Mouse (Mus musculus) kidney, adult 18-20 months (tissue): ENCODE measurements around the gene Cmah.

Experiments
- DNase-seq: peaks from one replicate; pipeline ENCODE4 v3.0.0; 2021

Cmah gene

DNA sequence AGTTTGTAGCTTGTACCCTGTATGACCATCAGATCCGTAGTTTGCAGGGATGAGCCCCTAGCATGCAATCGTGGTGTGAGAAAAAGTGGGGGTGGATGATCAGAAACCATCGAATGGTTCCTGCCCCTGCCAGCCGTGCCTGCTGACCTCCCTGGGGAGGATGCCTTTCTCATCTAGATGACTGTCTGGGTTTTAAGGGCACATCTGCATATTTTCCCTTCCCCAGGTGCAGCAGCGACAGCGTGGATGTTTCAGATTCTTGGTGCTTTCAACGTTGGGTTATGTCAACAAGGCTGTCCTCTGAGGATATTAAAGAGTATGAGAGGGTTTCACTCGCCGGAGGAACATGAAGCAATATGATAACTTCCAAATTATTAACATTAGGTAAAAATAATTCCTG lies 158.8 kb downstream of the Cmah start:
- DNase-seq: no peak

- DNase-seq: no peak
These were observed 159.2 kb downstream of the Cmah start for GRCm38 (mm10) chr13:24486403-24486802.

DNA sequence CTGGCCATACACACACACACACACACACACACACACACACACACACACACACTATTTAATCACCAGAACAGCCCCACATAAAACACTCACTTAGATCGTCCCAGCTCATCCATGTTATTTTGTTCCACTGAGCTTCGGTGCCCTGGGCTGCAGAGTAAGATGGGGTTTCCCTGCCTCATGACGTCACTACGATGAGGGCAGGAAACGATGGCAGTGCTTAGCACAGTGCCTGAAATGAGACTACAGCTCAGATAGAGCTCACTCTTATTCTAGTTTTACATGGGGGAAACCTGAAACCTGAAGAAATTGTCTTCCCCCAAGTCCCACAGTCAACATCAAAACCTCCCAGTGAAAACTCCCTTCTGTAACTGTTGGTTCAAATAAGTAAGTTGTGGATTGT lies 159.9 kb downstream of the Cmah start:
- no peak for DNase-seq

- no peak for DNase-seq
These were observed 160.3 kb downstream of the Cmah start for GRCm38 (mm10) chr13:24487546-24487945.

DNA sequence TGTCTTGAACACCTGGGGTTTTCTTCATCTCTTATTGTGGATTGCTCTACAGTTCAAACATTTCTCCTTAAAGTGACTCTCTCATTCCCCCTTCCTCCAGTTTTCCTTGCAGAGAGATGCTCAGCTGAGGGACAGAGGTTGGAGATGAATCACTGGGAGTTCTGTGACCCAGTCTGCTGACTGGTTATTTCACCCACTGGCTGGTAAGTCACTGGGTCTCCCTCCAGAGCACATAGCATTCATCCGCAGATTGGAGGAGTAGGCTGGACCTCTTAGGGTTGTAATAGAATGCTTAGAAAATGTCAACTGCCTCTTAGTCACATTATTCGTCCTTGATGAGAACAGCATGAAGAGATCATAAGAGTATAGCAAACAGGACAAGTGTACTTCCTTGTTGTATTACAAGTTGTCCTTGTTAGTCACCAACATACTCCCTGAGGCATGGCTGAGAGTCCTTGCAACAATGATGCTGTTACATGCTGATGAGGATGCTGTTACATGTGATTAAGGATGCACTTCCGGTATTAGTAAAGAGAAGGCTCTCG lies 161.4 kb downstream of the Cmah start:
- no peak for DNase-seq

DNA sequence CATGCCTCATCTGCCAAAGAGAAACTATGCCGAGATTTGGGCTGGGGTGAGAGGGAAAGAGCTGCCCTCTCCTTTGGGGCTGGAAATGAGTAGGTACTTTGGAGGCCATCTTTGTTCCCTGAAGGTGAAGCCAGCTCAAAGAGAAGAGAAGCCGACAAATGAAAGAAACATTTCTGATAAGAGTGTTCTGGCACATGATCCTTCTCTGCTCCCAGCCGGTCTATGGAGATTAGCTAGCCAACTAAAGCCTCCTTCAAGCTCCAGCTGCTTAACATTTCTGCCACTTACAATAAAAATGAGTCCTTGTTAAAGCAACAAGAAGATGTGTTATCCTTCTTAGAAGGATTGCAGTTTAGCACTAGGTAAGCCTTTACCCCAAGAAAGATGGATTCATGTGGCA lies 162.3 kb downstream of the Cmah start:
- DNase-seq: no peak

DNA sequence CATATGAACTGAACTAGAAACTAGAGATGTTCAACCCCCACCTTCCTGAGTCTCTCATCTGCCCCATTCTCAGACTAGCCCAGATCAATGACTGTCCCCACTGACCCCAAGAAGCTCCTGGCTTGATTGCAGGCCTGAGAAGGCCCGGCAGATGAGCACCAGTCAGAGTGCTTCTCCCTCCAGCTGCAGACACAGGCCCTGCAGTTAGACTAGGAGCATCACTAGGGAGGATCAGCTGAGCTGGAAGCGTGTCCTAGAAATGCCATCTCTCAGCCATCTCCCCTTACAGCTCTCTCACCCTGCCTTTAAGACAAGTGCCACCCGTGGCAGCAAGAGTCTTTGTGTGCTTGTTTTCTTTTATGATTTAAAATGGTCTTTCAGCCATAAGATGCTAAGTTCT lies 162.8 kb downstream of the Cmah start:
- DNase-seq: no peak

GRCm38 (mm10) chr13:24491101-24491500 lies 163.9 kb downstream of the Cmah start:
- DNase-seq: no peak

GRCm38 (mm10) chr13:24493784-24494183 lies 166.6 kb downstream of the Cmah start:
- no peak for DNase-seq

DNA sequence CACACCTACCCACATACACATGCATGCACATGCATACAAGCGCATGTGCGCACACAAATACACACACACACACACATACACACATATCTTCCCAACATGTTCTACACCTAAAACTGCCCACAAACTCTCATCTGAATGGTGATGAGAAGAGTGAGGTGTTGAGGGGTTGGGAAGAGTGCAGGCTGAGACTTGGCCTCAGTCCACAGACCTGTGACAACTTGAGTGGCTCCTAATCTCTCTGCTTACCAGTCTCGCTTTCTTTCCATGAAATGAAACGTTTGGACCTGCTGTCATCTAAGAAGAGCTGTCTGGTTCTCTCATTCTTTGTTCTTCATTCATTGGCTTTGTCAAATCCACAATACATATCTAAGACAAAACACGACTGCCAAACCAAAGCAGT lies 169.1 kb downstream of the Cmah start:
- DNase-seq: no peak

- no peak for DNase-seq
These were observed 169.8 kb downstream of the Cmah start for GRCm38 (mm10) chr13:24497001-24497400.

DNA sequence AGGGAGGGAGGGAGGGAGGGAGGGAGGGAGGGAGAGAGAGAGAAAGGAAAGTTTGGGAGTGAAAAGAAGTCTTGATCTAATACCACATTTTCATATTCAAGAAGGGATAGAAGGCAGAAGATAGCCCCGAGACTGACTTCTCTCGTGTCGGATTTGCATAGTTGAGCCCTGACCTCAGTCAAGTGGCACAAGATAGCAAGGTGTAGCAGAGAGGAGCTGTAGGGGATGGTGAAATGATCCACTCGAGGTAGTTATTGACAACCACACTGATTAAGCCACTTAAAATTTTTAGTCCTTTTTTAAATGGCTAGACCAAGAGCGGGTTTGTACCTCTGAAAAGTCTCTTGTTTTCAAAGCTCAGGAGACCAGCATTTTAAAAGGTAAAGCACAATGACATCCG lies 171.1 kb downstream of the Cmah start:
- DNase-seq: no peak

- DNase-seq: no peak
These were observed 172.3 kb downstream of the Cmah start for GRCm38 (mm10) chr13:24499505-24499904.

GRCm38 (mm10) chr13:24501179-24501905 lies 174.1 kb downstream of the Cmah start:
- DNase-seq: peak; percentile 6

DNA sequence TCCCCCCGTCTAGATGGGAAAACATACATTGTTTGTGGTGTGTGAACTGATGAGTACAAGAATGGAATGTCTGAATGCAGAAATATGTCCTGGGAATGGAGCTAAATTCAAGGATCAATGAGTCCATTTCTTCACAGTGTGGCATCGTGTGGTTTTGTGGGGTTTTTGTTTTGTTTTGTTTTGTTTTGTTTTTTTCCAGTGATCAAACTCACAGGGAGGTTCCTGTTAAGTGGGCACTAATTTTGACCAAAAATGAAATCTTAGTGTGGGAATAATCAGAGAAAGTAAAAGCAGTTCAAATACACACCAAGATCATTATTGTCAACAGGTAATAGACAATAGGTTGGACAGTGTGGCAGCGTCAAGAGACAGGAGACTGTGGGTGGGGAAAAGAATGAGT lies 174.7 kb downstream of the Cmah start:
- no peak for DNase-seq

- no peak for DNase-seq
These were observed 178.6 kb downstream of the Cmah start for GRCm38 (mm10) chr13:24505812-24506211.

GRCm38 (mm10) chr13:24507156-24507555 lies 180.0 kb downstream of the Cmah start:
- DNase-seq: no peak

- no peak for DNase-seq
These were observed 181.7 kb downstream of the Cmah start for GRCm38 (mm10) chr13:24508917-24509316.

GRCm38 (mm10) chr13:24511367-24511766 lies 184.2 kb downstream of the Cmah start:
- no peak for DNase-seq

- DNase-seq: no peak
These were observed 184.8 kb downstream of the Cmah start for GRCm38 (mm10) chr13:24511932-24512520.

- no peak for DNase-seq
These were observed 186.5 kb downstream of the Cmah start for GRCm38 (mm10) chr13:24513717-24514116.

DNA sequence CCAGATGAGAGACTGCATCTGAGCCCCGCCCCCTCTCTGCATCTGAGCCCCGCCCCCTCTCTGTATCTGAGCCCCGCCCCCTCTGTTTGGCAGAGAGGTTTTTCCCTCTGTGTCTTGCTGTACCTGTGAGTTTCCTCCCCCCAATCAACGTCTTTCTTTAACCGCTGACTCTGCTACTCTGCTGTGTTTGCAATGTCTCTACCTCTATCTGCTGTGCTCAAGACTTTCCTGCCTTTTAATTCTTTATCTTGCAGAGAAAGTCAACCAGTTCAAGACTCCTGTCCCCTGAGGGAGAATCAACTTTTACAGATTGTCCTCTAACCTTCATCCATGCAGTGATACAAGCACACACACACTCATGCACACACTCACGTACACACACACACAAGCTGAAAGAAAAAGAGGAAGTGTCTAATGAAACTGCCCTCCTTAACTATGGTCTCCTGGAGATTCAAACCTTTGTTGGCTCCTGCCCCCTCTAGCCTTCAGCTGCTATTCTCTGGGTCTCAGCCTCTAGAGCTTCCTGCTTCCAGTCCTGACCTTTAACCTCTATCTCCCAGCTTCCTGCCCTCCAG lies 188.0 kb downstream of the Cmah start:
- DNase-seq: no peak

- DNase-seq: no peak
These were observed 190.6 kb downstream of the Cmah start for GRCm38 (mm10) chr13:24517757-24518156.

DNA sequence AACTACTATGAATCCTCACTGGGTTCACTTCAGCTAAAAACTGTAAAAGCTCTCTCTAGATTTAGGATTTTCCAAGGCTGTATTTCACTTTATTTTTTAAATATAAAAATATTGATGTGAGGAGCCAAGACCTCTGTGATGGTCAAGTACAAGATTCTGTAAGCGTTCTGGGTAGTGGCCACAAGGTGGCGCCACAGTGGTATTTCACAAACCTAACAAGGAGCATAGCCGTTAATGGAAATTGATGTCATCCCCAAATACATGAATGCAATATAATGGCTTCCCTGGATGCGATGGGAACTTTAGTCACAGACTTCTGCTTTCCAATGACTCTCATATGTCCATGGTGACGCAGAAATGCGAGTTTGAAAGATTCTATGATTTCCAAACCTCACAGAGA lies 191.7 kb downstream of the Cmah start:
- peak; percentile 67 for DNase-seq
